Mouse (Mus musculus): Measurements from ENCODE around the gene Klhl12. TPM values are rescaled to one million over a fixed set of nuclear protein-coding genes. Genes with fewer than 3 reads are reported as not detected.
"Not testable (repeated sequence)": the region's sequence is repeated elsewhere in the genome, so short reads cannot be mapped to it uniquely, and the experiment has no call there.

Klhl12 gene
- total RNA-seq (2017): 31.3 and 38.4 TPM in 2 replicates

- peak; percentile 89 for ATAC-seq (ENCODE audit: extremely low read depth, insufficient number of reproducible peaks, low FRiP score, poor library complexity, severe bottlenecking)
These were observed at the start of gene Klhl12 for GRCm38 (mm10) chr1:134454904-134455824. Gene Klhl12, plus strand, starts transcription at chr1:134455531.

- peak; percentile 7; the same call in 1 of the 2 replicates for ATAC-seq (ENCODE audit: extremely low read depth, insufficient number of reproducible peaks, low FRiP score, poor library complexity, severe bottlenecking)
These were observed 48.9 kb upstream of the Klhl12 start for GRCm38 (mm10) chr1:134406414-134406771.

- ATAC-seq (ENCODE audit: extremely low read depth, insufficient number of reproducible peaks, low FRiP score, poor library complexity, severe bottlenecking): no peak
These were observed 47.3 kb upstream of the Klhl12 start for GRCm38 (mm10) chr1:134408080-134408479.

- ATAC-seq (ENCODE audit: extremely low read depth, insufficient number of reproducible peaks, low FRiP score, poor library complexity, severe bottlenecking): no peak
These were observed 43.4 kb upstream of the Klhl12 start for GRCm38 (mm10) chr1:134411706-134412629.

GRCm38 (mm10) chr1:134414038-134414437 lies 41.3 kb upstream of the Klhl12 start:
- ATAC-seq (ENCODE audit: extremely low read depth, insufficient number of reproducible peaks, low FRiP score, poor library complexity, severe bottlenecking): no peak

- no peak for ATAC-seq (ENCODE audit: extremely low read depth, insufficient number of reproducible peaks, low FRiP score, poor library complexity, severe bottlenecking)
These were observed 40.7 kb upstream of the Klhl12 start for GRCm38 (mm10) chr1:134414501-134415167.

- ATAC-seq (ENCODE audit: extremely low read depth, insufficient number of reproducible peaks, low FRiP score, poor library complexity, severe bottlenecking): peak; percentile 91
These were observed 40.0 kb upstream of the Klhl12 start, which contains the start of gene Adipor1 for GRCm38 (mm10) chr1:134415168-134415831. Gene Adipor1, plus strand, starts transcription at chr1:134415378.

- ATAC-seq (ENCODE audit: extremely low read depth, insufficient number of reproducible peaks, low FRiP score, poor library complexity, severe bottlenecking): no peak
These were observed 36.8 kb upstream of the Klhl12 start for GRCm38 (mm10) chr1:134418414-134418975.

GRCm38 (mm10) chr1:134419176-134419575 lies 36.2 kb upstream of the Klhl12 start:
- ATAC-seq (ENCODE audit: extremely low read depth, insufficient number of reproducible peaks, low FRiP score, poor library complexity, severe bottlenecking): no peak

GRCm38 (mm10) chr1:134419751-134420458 lies 35.4 kb upstream of the Klhl12 start:
- ATAC-seq (ENCODE audit: extremely low read depth, insufficient number of reproducible peaks, low FRiP score, poor library complexity, severe bottlenecking): peak; percentile 75

- no peak for ATAC-seq (ENCODE audit: extremely low read depth, insufficient number of reproducible peaks, low FRiP score, poor library complexity, severe bottlenecking)
These were observed 31.4 kb upstream of the Klhl12 start for GRCm38 (mm10) chr1:134423911-134424310.

- ATAC-seq (ENCODE audit: extremely low read depth, insufficient number of reproducible peaks, low FRiP score, poor library complexity, severe bottlenecking): no peak
These were observed 29.0 kb upstream of the Klhl12 start for GRCm38 (mm10) chr1:134426289-134426688.

- no peak for ATAC-seq (ENCODE audit: extremely low read depth, insufficient number of reproducible peaks, low FRiP score, poor library complexity, severe bottlenecking)
These were observed 22.3 kb upstream of the Klhl12 start for GRCm38 (mm10) chr1:134433002-134433401.

- ATAC-seq (ENCODE audit: extremely low read depth, insufficient number of reproducible peaks, low FRiP score, poor library complexity, severe bottlenecking): no peak
These were observed 21.9 kb upstream of the Klhl12 start for GRCm38 (mm10) chr1:134433473-134433872.

- ATAC-seq (ENCODE audit: extremely low read depth, insufficient number of reproducible peaks, low FRiP score, poor library complexity, severe bottlenecking): peak; percentile 69
These were observed 19.9 kb upstream of the Klhl12 start for GRCm38 (mm10) chr1:134435414-134435813.

GRCm38 (mm10) chr1:134440437-134440836 lies 14.9 kb upstream of the Klhl12 start:
- ATAC-seq (ENCODE audit: extremely low read depth, insufficient number of reproducible peaks, low FRiP score, poor library complexity, severe bottlenecking): no peak

- not testable (repeated sequence) for ATAC-seq (ENCODE audit: extremely low read depth, insufficient number of reproducible peaks, low FRiP score, poor library complexity, severe bottlenecking)
These were observed 13.6 kb upstream of the Klhl12 start for GRCm38 (mm10) chr1:134441737-134442136.

- ATAC-seq (ENCODE audit: extremely low read depth, insufficient number of reproducible peaks, low FRiP score, poor library complexity, severe bottlenecking): no peak
These were observed 12.9 kb upstream of the Klhl12 start for GRCm38 (mm10) chr1:134442394-134442793.
